Mouse (Mus musculus) adrenal gland, adult 2 months (tissue): ENCODE measurements around the gene Crim1. TPM values are rescaled to one million over a fixed set of nuclear protein-coding genes. Genes with fewer than 3 reads are reported as not detected.

Source experiments
- DNase-seq: peaks from one replicate; pipeline ENCODE4 v3.0.0; 2021
- polyA plus RNA-seq: library from polyadenylated mRNA; depleted of rRNA; stranded (reverse); fragments of >200 nt; gene quantifications from 2 replicates; pipeline ENCODE4 v1.2.3, GENCODE M21; 2012
- total RNA-seq, 2 experiments: library from RNA; stranded (reverse); gene quantifications; 2 replicates each; pipeline ENCODE4 v1.2.3; 2021

The Crim1 gene
- total and polyA plus RNA-seq, 3 experiments = 18.8 to 32.5 (median 30.8) TPM

DNA sequence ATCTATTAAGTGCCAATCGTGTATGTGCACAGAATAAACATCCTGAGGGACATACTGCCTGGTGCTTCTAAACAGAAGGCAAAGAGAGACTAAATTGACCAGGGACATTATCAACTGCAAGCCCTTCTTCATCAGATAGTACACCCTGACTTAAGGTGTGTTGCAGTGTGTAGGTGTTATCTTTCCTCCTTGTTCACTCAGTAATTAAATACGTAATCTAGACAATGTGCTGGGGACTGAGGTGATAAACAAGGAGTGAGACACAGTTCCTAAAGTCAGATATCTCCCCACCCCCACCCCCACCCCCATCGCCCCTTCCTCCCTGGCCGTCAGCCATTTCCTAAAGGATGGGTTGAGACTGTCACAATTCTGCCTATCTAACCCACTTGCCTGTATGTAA lies 127.1 kb downstream of the Crim1 start:
- DNase-seq = no peak

- no peak for DNase-seq
These were observed 128.2 kb downstream of the Crim1 start for GRCm38 (mm10) chr17:78328287-78328686.

DNA sequence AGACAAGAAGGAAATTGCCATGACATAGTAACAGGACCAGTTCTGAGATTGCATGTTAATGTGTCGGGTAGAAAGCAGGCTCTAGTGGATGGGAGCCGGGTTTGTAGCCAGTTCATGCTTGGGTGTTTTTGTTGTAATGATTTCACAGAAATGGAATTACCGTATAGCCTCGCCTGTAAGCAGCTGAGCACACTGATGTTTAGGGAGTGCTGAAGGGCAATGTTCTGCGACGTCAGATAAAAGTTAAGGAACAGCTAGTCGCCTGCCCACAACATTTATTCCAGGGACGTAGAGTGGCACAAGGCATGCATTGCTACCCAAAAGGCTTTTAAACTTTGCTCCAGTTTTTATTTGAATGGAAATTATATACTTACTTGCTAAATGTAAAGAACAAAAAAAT lies 131.4 kb downstream of the Crim1 start:
- DNase-seq = no peak

DNA sequence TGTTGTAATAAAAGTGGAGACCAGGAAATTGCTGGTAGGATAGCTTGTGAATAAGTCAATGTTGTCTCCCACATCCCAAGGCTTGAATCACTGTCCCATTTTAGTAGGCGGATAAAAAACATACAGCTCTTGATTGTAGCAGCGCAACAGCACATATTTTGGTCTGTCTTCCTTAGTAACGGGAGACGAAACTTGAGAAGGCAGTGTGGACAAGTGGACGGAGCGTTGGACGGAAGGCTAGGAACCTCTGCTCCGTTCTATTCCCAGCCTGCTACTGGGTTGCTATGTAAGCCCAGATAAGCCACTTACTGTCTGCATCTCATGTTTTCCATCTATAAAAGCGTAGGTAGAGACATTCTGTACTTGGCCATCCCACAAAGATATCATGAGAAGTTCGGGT lies 133.2 kb downstream of the Crim1 start:
- no peak for DNase-seq

- no peak for DNase-seq
These were observed 135.2 kb downstream of the Crim1 start for GRCm38 (mm10) chr17:78335250-78335649.

GRCm38 (mm10) chr17:78343688-78344087 lies 143.6 kb downstream of the Crim1 start:
- DNase-seq = no peak

DNA sequence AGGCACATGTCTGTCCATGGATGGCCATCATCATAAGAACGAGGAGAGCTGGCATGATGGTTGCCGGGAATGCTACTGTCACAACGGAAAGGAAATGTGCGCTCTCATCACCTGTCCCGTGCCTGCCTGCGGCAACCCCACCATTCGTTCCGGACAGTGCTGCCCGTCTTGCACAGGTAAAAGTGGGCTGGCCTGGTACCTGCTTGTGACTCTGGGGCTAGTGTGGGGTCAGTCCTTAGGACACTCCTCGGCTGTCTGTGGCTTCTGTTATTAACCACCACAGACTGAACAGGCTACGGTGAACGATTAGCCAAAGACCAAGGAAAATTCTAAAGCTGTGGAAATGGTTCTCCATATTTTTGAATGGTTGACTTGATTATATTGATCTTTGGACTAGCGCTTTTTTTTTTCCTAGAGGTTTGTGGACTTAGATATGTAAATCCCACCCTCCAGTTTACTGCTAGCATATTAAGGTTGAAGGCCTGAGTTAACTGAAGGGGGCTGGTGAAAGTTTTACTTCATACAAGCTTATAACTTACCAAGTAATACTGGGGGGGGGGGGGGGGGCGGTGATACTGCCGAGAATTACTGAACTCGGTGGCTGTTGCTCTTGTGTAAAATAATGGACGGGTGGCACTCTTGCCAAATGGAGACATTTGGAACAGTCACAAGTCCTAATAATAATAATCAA lies 147.2 kb downstream of the Crim1 start:
- no peak for DNase-seq

DNA sequence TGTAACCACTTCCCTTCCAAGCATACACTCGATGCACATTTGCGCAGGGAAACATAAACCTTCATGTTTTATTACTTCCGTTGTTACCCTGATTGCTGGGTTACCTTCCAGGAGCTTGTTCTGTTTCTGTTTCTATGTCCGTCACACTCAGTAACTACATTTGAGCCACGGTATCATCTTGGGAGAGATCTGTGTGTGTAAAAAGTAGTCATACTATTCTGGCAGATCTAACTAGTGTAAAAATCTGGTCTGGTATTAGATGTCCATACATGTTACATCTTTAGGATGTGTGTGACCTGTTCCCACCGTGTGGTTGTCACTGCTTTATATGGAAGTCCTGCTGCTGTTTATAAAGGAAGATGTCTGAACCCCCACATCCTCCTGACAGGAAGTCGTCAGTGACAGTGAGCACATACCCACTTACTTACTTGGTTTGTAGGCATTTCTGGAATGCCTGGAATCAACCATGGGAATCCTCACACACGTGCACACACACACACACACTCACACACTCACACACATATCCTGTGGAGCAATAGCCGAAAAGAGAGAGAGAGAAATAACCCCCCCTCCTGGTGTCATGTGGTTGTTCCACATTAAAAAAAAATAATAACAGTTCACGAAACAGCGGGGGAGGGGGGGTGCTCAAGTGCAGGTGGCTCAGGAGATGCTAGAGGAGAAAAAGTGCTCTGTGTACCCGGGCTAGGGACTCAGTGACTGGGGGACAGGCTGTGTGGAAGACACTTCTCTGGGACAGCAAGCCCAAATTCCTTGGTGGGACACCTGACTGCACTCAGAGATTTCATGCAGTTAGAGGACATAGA lies 151.8 kb downstream of the Crim1 start:
- no peak for DNase-seq

- DNase-seq = no peak
These were observed 152.4 kb downstream of the Crim1 start for GRCm38 (mm10) chr17:78352500-78352855.

DNA sequence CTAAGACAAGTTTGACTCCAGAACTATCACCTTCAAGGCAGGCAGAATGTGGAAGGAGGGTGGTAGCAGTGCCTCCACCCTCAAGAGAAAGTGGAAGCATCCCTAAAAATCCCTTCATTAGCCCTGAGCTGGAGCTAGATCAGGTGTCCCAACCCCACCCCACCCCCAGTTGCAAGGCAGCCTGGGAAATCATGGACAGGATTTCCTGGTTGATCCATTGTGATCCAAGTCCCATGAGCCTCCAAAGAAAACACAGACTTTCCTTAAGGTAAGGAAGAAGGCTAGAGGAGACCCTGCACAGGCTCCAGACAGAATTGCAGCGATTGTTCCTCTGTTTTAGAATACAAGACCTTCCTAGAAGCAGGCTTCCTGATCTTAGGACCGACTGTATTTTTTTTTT lies 154.4 kb downstream of the Crim1 start:
- no peak for DNase-seq

GRCm38 (mm10) chr17:78354871-78355270 lies 154.8 kb downstream of the Crim1 start:
- no peak for DNase-seq

DNA sequence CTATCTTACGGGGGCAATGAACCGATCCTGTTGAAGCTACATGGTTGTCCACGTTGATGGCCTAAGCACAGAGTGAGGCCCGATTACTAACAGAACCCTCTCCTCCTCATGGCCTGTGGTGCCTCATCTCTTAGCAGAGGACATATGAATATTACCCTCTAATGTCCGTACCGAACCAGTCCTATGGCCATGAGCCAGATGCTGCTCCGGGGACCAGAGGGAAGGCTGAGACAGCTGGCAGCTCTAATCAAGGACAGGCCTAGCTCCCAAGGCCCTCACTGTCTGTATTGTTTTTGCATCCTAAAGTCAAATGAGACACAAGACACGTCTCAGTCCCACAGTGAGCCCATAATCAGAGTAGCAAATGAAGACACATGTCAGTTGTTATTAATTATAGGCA lies 155.6 kb downstream of the Crim1 start:
- DNase-seq = peak; percentile 19

DNA sequence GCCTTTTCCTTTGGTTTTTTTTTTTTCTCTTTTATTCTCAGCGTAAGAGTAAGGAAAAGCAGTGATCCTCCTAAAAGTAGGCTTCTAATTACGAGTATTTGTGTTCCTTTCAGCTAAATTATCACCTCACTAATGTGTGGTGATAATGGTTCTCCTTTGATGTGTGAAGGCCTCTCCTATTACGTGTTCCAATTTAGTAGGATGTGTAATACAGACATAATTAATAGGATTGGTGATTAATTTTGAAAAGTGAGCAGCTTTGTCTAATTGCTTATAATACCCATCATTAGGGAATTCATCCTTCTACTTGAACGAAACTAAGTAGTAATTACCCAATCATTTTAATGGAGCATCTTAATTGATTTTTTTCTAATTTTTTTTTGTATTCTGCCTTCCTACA lies 157.7 kb downstream of the Crim1 start:
- DNase-seq = no peak

DNA sequence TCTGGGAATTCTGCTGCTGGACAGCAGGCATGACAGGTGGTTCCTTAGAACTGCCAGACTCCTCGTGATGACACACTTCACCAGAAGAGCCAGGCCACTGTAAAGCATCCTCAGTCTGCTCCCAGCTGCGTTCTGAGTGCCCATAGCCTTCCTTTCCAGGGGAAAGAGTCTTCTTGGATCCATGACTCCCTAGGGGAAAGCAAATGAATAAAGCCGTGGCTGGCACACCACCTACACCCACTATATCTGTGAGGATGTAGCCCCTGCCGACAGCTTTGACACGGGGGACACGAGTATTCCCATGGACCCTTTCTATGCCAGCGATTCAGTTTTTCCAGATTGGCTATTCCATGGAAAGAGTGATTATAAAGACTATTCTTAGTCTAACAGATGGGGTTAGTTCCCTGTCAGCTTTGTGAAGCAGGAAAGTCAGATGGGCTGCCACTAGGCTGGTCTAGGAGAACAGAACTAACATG lies 158.2 kb downstream of the Crim1 start:
- no peak for DNase-seq

- DNase-seq = peak; percentile 45
These were observed 162.1 kb downstream of the Crim1 start for GRCm38 (mm10) chr17:78361939-78362728.

DNA sequence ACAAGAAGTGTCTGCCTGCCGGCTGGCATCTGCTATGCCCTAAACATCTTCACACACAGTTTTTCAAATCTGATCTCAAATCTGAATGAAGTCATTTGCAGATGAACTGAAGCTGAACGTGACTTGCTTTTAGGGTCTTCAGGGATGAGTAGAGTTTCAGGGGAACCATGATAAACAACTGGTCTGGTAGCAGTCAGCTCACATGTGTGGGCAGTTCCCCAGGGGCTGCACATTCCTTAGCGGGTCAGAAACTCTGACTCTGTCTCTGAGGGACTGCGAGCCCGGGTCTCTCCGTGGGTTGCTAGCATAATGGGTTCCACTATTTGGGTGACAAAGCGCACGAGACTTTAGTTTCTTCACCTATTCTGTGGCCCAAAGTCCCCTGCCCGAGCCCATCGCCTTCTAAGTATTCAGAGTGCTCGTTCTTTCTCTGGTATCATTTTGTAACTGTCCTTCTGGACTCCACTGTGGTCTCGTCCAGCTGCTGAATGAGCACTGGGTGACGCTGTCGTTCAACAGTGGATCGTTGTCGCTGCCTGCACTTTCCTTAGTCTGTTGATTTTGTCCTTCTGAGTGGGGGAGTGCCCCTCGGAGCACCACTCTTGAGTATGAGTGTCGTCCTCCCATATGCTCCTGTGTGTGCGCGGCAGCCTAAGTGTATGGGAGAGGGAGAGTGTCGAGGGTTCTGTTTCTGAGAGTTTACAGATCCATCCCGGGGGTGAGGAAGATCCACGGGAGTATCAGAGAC lies 164.7 kb downstream of the Crim1 start:
- no peak for DNase-seq

DNA sequence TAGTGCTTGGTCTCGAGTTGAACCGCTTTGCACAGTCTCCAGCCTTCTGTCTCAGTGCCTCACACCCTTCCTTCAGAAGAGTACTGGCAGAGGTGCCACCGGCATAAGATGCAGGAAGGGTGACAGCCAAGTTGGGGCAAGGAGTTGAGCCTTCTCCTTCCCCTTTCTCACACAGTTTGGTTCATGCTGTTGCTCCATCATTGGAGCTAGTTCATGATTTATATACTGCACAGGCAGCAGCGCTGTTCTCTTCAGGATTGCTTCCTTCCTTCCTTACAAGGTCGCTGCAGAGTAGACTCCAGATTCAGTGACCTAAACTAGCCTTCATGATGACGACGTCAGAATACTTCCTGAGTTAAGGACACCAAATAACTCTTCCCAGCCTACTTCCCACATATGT lies 166.0 kb downstream of the Crim1 start:
- DNase-seq = no peak

DNA sequence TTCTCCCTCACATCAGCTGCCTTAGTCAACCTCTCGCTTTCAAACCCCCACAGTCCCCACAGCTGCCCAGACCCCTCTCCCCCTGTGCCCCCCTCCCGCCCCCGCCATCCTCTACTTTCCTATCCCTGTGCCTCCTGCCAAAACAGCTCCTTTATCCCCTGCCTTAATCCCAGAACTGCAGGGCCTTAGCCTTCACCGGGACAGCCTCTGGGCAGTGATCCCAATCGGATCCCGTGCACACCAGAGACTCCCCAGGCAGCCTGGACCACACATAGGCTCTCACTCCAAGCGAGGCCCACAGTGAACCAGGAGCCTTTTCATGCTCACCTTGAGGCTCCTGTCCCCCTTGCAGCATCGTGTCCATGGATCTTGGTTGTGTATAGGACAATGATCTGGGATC lies 168.4 kb downstream of the Crim1 start:
- DNase-seq = no peak

DNA sequence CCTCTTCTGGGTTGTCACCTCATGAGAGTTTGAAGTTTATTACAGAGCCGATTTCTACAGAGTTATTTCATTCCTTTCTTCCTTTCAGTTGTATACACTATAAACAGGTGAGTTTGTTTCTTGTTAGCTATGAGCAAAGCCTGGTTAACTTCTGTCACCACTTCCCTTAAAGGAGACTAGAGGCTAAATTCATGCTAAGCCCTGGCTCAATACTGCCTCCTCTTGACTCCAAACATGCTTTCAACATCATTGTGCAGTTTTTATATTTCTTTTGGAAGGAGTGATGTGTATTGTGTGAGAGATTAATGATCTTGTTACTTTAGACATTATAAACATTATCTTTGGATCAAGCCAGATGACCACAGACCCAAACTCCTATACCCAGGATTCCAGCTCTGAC lies 170.4 kb downstream of the Crim1 start:
- no peak for DNase-seq

- no peak for DNase-seq
These were observed 173.1 kb downstream of the Crim1 start for GRCm38 (mm10) chr17:78373174-78373573.

- DNase-seq = no peak
These were observed 173.8 kb downstream of the Crim1 start for GRCm38 (mm10) chr17:78373849-78374248.

DNA sequence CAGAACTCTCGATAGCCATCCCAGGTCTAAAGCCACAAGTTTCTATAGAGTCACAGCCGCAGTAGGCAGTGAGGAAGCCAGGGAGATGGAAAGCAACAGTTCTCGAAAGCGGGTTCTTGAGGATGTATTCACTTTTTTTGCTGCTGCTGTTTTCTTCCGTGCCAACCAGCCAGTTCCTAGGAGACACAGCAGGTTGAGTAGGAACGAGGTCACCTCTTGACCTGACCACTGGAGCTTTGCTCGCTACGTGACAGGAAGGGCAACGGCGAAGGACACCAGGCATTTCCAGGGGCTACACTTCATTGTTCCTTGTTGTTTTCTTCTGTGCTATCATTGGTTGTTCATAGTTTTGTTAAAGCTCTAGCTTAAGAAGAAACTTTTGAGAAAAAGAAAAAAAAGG lies 174.7 kb downstream of the Crim1 start:
- DNase-seq = no peak
